Mouse (Mus musculus): ENCODE results near the gene 9430015G10Rik. TPM values are rescaled to one million over a fixed set of nuclear protein-coding genes. Genes with fewer than 3 reads are reported as not detected.

The 9430015G10Rik gene
- polyA plus RNA-seq, 2 experiments, result 34.4 to 74.5 TPM

- TF ChIP-seq POLR2A (IDR thresholded peaks at IDR 0.05; ENCODE audit: borderline replicate concordance, extremely low read depth, insufficient read depth, insufficient read length), result no peak
- DNase-seq (ENCODE audit: low spot score) (no peak), ATAC-seq (ENCODE audit: low FRiP score, low read depth) (no peak)
- Histone ChIP-seq H3K9ac (ENCODE audit: low read depth, low read length, severe bottlenecking) (no peak overlapping the region), H3K27ac (replicated peaks; ENCODE audit: low read depth, low read length) (no peak overlapping the region), H3K4me1 (ENCODE audit: control insufficient read depth, insufficient read depth, low read length) (no peaks in the 10 kb centered on the region), H3K4me2 (replicated peaks; ENCODE audit: low read depth, low read length, severe bottlenecking) (no peak overlapping the region), H3K9me3 (ENCODE audit: control insufficient read depth, low read length) (no peaks in the 10 kb centered on the region), H3K27me3 (ENCODE audit: control insufficient read depth, insufficient read depth, low read length) (no peaks in the 10 kb centered on the region), H3K4me3 (replicated peaks; ENCODE audit: low read length) (no peak overlapping the region), H3K36me3 (ENCODE audit: control insufficient read depth, insufficient read depth, low read length) (peaks cover 98% of the 10 kb centered on the region)
- WGBS, result 78% methylated on average over 8 of the region's 8 CpGs
Observed at GRCm38 (mm10) chr4:156168611-156169010, 58.8 kb downstream of the 9430015G10Rik start.

DNA sequence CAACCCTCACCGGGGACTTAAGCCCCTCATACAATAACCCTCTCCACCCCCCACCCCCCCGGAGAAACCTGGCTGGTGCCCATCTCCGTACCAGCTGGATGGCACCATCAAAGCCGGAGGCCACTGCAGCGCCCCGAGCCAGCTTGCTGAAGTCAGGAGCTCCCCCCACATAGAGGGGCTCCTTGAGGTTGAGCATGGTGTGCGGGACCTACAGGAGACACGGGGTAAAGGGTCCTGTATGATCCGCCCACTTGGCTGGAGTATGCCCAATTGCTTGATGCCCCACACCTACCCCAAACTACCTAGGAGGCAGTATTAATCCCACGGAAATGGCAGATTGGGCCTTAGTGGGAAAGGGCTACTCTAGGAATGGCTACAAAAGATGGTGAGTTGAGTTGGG lies 59.3 kb downstream of the 9430015G10Rik start:
- Histone ChIP-seq H3K9me3 (ENCODE audit: control insufficient read depth, low read length) (no peaks in the 10 kb centered on the region), H3K36me3 (ENCODE audit: control insufficient read depth, insufficient read depth, low read length) (peaks cover 99% of the 10 kb centered on the region), H3K4me2 (replicated peaks; ENCODE audit: low read depth, low read length, severe bottlenecking) (no peak overlapping the region), H3K27me3 (ENCODE audit: control insufficient read depth, insufficient read depth, low read length) (no peaks in the 10 kb centered on the region), H3K27ac (replicated peaks; ENCODE audit: low read depth, low read length) (no peak overlapping the region), H3K4me1 (ENCODE audit: control insufficient read depth, insufficient read depth, low read length) (no peaks in the 10 kb centered on the region), H3K4me3 (replicated peaks; ENCODE audit: low read length) (no peak overlapping the region), H3K9ac (ENCODE audit: low read depth, low read length, severe bottlenecking) (no peak overlapping the region)
- WGBS, result 96% methylated on average over 10 of the region's 10 CpGs
- ATAC-seq (ENCODE audit: low FRiP score, low read depth) (no peak), DNase-seq (ENCODE audit: low spot score) (no peak)
- no peak for TF ChIP-seq POLR2A (IDR thresholded peaks at IDR 0.05; ENCODE audit: borderline replicate concordance, extremely low read depth, insufficient read depth, insufficient read length)

- 93% methylated on average over 11 of the region's 11 CpGs for WGBS
- no peak overlapping the region for H3K9ac ChIP-seq (ENCODE audit: low read depth, low read length, severe bottlenecking)
- no peaks in the 10 kb centered on the region for H3K27me3 ChIP-seq (ENCODE audit: control insufficient read depth, insufficient read depth, low read length)
- no peak overlapping the region for H3K4me3 ChIP-seq (replicated peaks; ENCODE audit: low read length)
- no peaks in the 10 kb centered on the region for H3K9me3 ChIP-seq (ENCODE audit: control insufficient read depth, low read length)
- H3K4me1 ChIP-seq (ENCODE audit: control insufficient read depth, insufficient read depth, low read length), result no peaks in the 10 kb centered on the region
- no peak for TF ChIP-seq POLR2A (IDR thresholded peaks at IDR 0.05; ENCODE audit: borderline replicate concordance, extremely low read depth, insufficient read depth, insufficient read length)
- DNase-seq (ENCODE audit: low spot score) (no peak), ATAC-seq (ENCODE audit: low FRiP score, low read depth) (no peak)
- peaks cover 97% of the 10 kb centered on the region for H3K36me3 ChIP-seq (ENCODE audit: control insufficient read depth, insufficient read depth, low read length)
- no peak overlapping the region for H3K27ac ChIP-seq (replicated peaks; ENCODE audit: low read depth, low read length)
- no peak overlapping the region for H3K4me2 ChIP-seq (replicated peaks; ENCODE audit: low read depth, low read length, severe bottlenecking)
Observed at GRCm38 (mm10) chr4:156171828-156172227, 62.0 kb downstream of the 9430015G10Rik start.

Other genes starting within 250 kb of the 9430015G10Rik start
- 0.31 and 0.51 TPM in 2 replicates for gene Tas1r3, start 246.6 kb upstream of the 9430015G10Rik start, polyA plus RNA-seq (2012; rRNA removed)
- 0.32 and 0.37 TPM in 2 replicates for gene Tas1r3, start 246.6 kb upstream of the 9430015G10Rik start, polyA plus RNA-seq (2014; fragmentation: Nextera tagmentation; extraction: Ambion mirVana)
- 15.0 and 20.5 TPM in 2 replicates for gene Cptp, start 240.5 kb upstream of the 9430015G10Rik start, polyA plus RNA-seq (2012; rRNA removed)
- gene Cptp, start 240.5 kb upstream of the 9430015G10Rik start, polyA plus RNA-seq (2014; fragmentation: Nextera tagmentation; extraction: Ambion mirVana), result 16.3 and 19.2 TPM in 2 replicates
- 57.4 and 60.7 TPM in 2 replicates for gene Ints11, start 240.4 kb upstream of the 9430015G10Rik start, polyA plus RNA-seq (2012; rRNA removed)
- 63.7 and 75.4 TPM in 2 replicates for gene Ints11, start 240.4 kb upstream of the 9430015G10Rik start, polyA plus RNA-seq (2014; fragmentation: Nextera tagmentation; extraction: Ambion mirVana)
- 95.7 and 125 TPM in 2 replicates for gene Pusl1, start 218.2 kb upstream of the 9430015G10Rik start, polyA plus RNA-seq (2012; rRNA removed)
- 54.9 and 57.2 TPM in 2 replicates for gene Pusl1, start 218.2 kb upstream of the 9430015G10Rik start, polyA plus RNA-seq (2014; fragmentation: Nextera tagmentation; extraction: Ambion mirVana)
- 33.8 and 41.6 TPM in 2 replicates for gene Acap3, start 218.2 kb upstream of the 9430015G10Rik start, polyA plus RNA-seq (2012; rRNA removed)
- 19.8 and 22.6 TPM in 2 replicates for gene Acap3, start 218.2 kb upstream of the 9430015G10Rik start, polyA plus RNA-seq (2014; fragmentation: Nextera tagmentation; extraction: Ambion mirVana)
- 106 and 117 TPM in 2 replicates for gene Ube2j2, start 166.2 kb upstream of the 9430015G10Rik start, polyA plus RNA-seq (2012; rRNA removed)
- 122 and 126 TPM in 2 replicates for gene Ube2j2, start 166.2 kb upstream of the 9430015G10Rik start, polyA plus RNA-seq (2014; fragmentation: Nextera tagmentation; extraction: Ambion mirVana)
- gene C1qtnf12, start 147.7 kb upstream of the 9430015G10Rik start, polyA plus RNA-seq (2012; rRNA removed), result 37.0 and 44.3 TPM in 2 replicates
- gene C1qtnf12, start 147.7 kb upstream of the 9430015G10Rik start, polyA plus RNA-seq (2014; fragmentation: Nextera tagmentation; extraction: Ambion mirVana), result 52.3 and 56.6 TPM in 2 replicates
- 11.3 and 15.2 TPM in 2 replicates for gene B3galt6, start 117.3 kb upstream of the 9430015G10Rik start, polyA plus RNA-seq (2012; rRNA removed)
- gene B3galt6, start 117.3 kb upstream of the 9430015G10Rik start, polyA plus RNA-seq (2014; fragmentation: Nextera tagmentation; extraction: Ambion mirVana), result 17.0 and 18.8 TPM in 2 replicates
- gene Sdf4, start 117.1 kb upstream of the 9430015G10Rik start, polyA plus RNA-seq (2012; rRNA removed), result 52.4 and 74.5 TPM in 2 replicates
- gene Sdf4, start 117.1 kb upstream of the 9430015G10Rik start, polyA plus RNA-seq (2014; fragmentation: Nextera tagmentation; extraction: Ambion mirVana), result 171 TPM in 2 replicates
- 4.8 and 5.8 TPM in 2 replicates for gene Tnfrsf4, start 96.1 kb upstream of the 9430015G10Rik start, polyA plus RNA-seq (2012; rRNA removed)
- gene Tnfrsf4, start 96.1 kb upstream of the 9430015G10Rik start, polyA plus RNA-seq (2014; fragmentation: Nextera tagmentation; extraction: Ambion mirVana), result 0.58 and 0.65 TPM in 2 replicates
- gene Tnfrsf18, start 83.8 kb upstream of the 9430015G10Rik start, polyA plus RNA-seq (2012; rRNA removed), result 1.9 TPM in 2 replicates
- gene Tnfrsf18, start 83.8 kb upstream of the 9430015G10Rik start, polyA plus RNA-seq (2014; fragmentation: Nextera tagmentation; extraction: Ambion mirVana), result 3.7 and 4.7 TPM in 2 replicates
- 4.0 and 4.2 TPM in 2 replicates for gene Ttll10, start 50.6 kb upstream of the 9430015G10Rik start, polyA plus RNA-seq (2012; rRNA removed)
- gene Ttll10, start 50.6 kb upstream of the 9430015G10Rik start, polyA plus RNA-seq (2014; fragmentation: Nextera tagmentation; extraction: Ambion mirVana), result 2.4 and 2.6 TPM in 2 replicates
- gene Rnf223, start 20.5 kb downstream of the 9430015G10Rik start, polyA plus RNA-seq (2012; rRNA removed), result 1.5 and 2.0 TPM in 2 replicates
- 0.61 and 0.65 TPM in 2 replicates for gene Rnf223, start 20.5 kb downstream of the 9430015G10Rik start, polyA plus RNA-seq (2014; fragmentation: Nextera tagmentation; extraction: Ambion mirVana)
- 264 and 342 TPM in 2 replicates for gene Agrn, start 87.5 kb downstream of the 9430015G10Rik start, polyA plus RNA-seq (2012; rRNA removed)
- 78.5 and 92.2 TPM in 2 replicates for gene Agrn, start 87.5 kb downstream of the 9430015G10Rik start, polyA plus RNA-seq (2014; fragmentation: Nextera tagmentation; extraction: Ambion mirVana)
- gene Isg15, start 90.8 kb downstream of the 9430015G10Rik start, polyA plus RNA-seq (2012; rRNA removed), result 1.4 and 1.7 TPM in 2 replicates
- gene Isg15, start 90.8 kb downstream of the 9430015G10Rik start, polyA plus RNA-seq (2014; fragmentation: Nextera tagmentation; extraction: Ambion mirVana), result 0.26 and 0.73 TPM in 2 replicates
- 2.2 and 2.4 TPM in 2 replicates for gene AW011738, start 93.3 kb downstream of the 9430015G10Rik start, polyA plus RNA-seq (2012; rRNA removed)
- gene AW011738, start 93.3 kb downstream of the 9430015G10Rik start, polyA plus RNA-seq (2014; fragmentation: Nextera tagmentation; extraction: Ambion mirVana), result 0.41 and 1.4 TPM in 2 replicates
- 0.25 and 0.54 TPM in 2 replicates for gene Perm1, start 105.9 kb downstream of the 9430015G10Rik start, polyA plus RNA-seq (2012; rRNA removed)
- 1.0 and 1.2 TPM in 2 replicates for gene Perm1, start 105.9 kb downstream of the 9430015G10Rik start, polyA plus RNA-seq (2014; fragmentation: Nextera tagmentation; extraction: Ambion mirVana)
- 104 and 133 TPM in 2 replicates for gene Plekhn1, start 124.9 kb downstream of the 9430015G10Rik start, polyA plus RNA-seq (2012; rRNA removed)
- 32.2 and 36.6 TPM in 2 replicates for gene Plekhn1, start 124.9 kb downstream of the 9430015G10Rik start, polyA plus RNA-seq (2014; fragmentation: Nextera tagmentation; extraction: Ambion mirVana)
- gene Noc2l, start 126.0 kb downstream of the 9430015G10Rik start, polyA plus RNA-seq (2012; rRNA removed), result 130 and 147 TPM in 2 replicates
- 61.2 and 62.7 TPM in 2 replicates for gene Noc2l, start 126.0 kb downstream of the 9430015G10Rik start, polyA plus RNA-seq (2014; fragmentation: Nextera tagmentation; extraction: Ambion mirVana)
- 0.58 and 0.78 TPM in 2 replicates for gene Samd11, start 145.7 kb downstream of the 9430015G10Rik start, polyA plus RNA-seq (2012; rRNA removed)
- gene Samd11, start 145.7 kb downstream of the 9430015G10Rik start, polyA plus RNA-seq (2014; fragmentation: Nextera tagmentation; extraction: Ambion mirVana), result 0.12 and 0.43 TPM in 2 replicates
- not detected in 2 replicates for gene Vmn2r-ps159, start 221.1 kb downstream of the 9430015G10Rik start, polyA plus RNA-seq (2012; rRNA removed)
- not detected in 2 replicates for gene Vmn2r-ps159, start 221.1 kb downstream of the 9430015G10Rik start, polyA plus RNA-seq (2014; fragmentation: Nextera tagmentation; extraction: Ambion mirVana)